Mouse (Mus musculus) MEL-GATA-1-ER (cell line): Measurements from ENCODE around the gene Ssbp4.
A peak's percentile ranks its signal among the peaks of the same experiment; 100 is the strongest.

ENCODE experiments used
- DNase-seq: peaks from one replicate; pipeline ENCODE4 v3.0.0-alpha.2; 2012; ENCODE audit warnings: low read depth; ENCODE audit errors: extremely low read depth

Ssbp4 gene

GRCm38 (mm10) chr8:70608749-70609367, at the start of gene Ssbp4:
TSS of gene Ssbp4 (minus strand) at chr8:70608872.
- DNase-seq = no peak

- no peak for DNase-seq
These were observed 49.1 kb upstream of the Ssbp4 start for GRCm38 (mm10) chr8:70657739-70658138.

GRCm38 (mm10) chr8:70657214-70657613, 48.5 kb upstream of the Ssbp4 start:
- no peak for DNase-seq

- DNase-seq = no peak
These were observed 47.6 kb upstream of the Ssbp4 start for GRCm38 (mm10) chr8:70656193-70656790.

GRCm38 (mm10) chr8:70655469-70655868, 46.8 kb upstream of the Ssbp4 start:
- no peak for DNase-seq

GRCm38 (mm10) chr8:70654121-70654520, 45.4 kb upstream of the Ssbp4 start:
- no peak for DNase-seq

- no peak for DNase-seq
These were observed 44.6 kb upstream of the Ssbp4 start for GRCm38 (mm10) chr8:70653226-70653625.

GRCm38 (mm10) chr8:70650351-70650750, 41.7 kb upstream of the Ssbp4 start:
- DNase-seq = no peak

- DNase-seq = peak; percentile 76
These were observed 40.7 kb upstream of the Ssbp4 start for GRCm38 (mm10) chr8:70649324-70649723.

- no peak for DNase-seq
These were observed 40.2 kb upstream of the Ssbp4 start for GRCm38 (mm10) chr8:70648921-70649320.

- DNase-seq = no peak
These were observed 39.4 kb upstream of the Ssbp4 start for GRCm38 (mm10) chr8:70648164-70648442.

- no peak for DNase-seq
These were observed 38.9 kb upstream of the Ssbp4 start for GRCm38 (mm10) chr8:70647343-70648163.

- DNase-seq = no peak
These were observed 38.1 kb upstream of the Ssbp4 start for GRCm38 (mm10) chr8:70646775-70647174.

- no peak for DNase-seq
These were observed 37.7 kb upstream of the Ssbp4 start for GRCm38 (mm10) chr8:70646369-70646768.

GRCm38 (mm10) chr8:70645501-70646224, 37.0 kb upstream of the Ssbp4 start:
- no peak for DNase-seq

- no peak for DNase-seq
These were observed 35.4 kb upstream of the Ssbp4 start for GRCm38 (mm10) chr8:70644065-70644464.

- no peak for DNase-seq
These were observed 34.3 kb upstream of the Ssbp4 start for GRCm38 (mm10) chr8:70643019-70643418.

- no peak for DNase-seq
These were observed 30.1 kb upstream of the Ssbp4 start for GRCm38 (mm10) chr8:70638752-70639151.

- no peak for DNase-seq
These were observed 28.2 kb upstream of the Ssbp4 start for GRCm38 (mm10) chr8:70636838-70637237.

- DNase-seq = no peak
These were observed 26.9 kb upstream of the Ssbp4 start for GRCm38 (mm10) chr8:70635527-70635926.

GRCm38 (mm10) chr8:70634066-70634465, 25.4 kb upstream of the Ssbp4 start:
- DNase-seq = no peak

- no peak for DNase-seq
These were observed 23.7 kb upstream of the Ssbp4 start, which contains the start of gene Gdf15 for GRCm38 (mm10) chr8:70632346-70632892. TSS of gene Gdf15 (minus strand) at chr8:70632456.
